Mouse (Mus musculus): ENCODE measurements around the gene Casc1. TPM values are rescaled to one million over a fixed set of nuclear protein-coding genes. Genes with fewer than 3 reads are reported as not detected.

The Casc1 gene
- polyA plus RNA-seq, 1 experiment, result 0.11 TPM

GRCm38 (mm10) chr6:145176474-145176873 is 34.3 kb downstream of the Casc1 start:
- Histone ChIP-seq H3K4me3 (no peak overlapping the region), H3K27me3 (ENCODE audit: control insufficient read depth, insufficient read depth, insufficient read length) (no peaks in the 10 kb centered on the region), H3K36me3 (ENCODE audit: control insufficient read depth, insufficient read depth) (no peaks in the 10 kb centered on the region), H3ac (ENCODE audit: control insufficient read depth, insufficient read length) (no peak overlapping the region), H3K4me2 (ENCODE audit: low read depth) (no peak overlapping the region), H3K79me2 (ENCODE audit: control insufficient read depth, insufficient read depth) (no peaks in the 10 kb centered on the region)
- TF ChIP-seq TCF3 (IDR thresholded peaks at IDR 0.05; ENCODE audit: insufficient read length, low read depth) (no peak), POLR2A (IDR thresholded peaks at IDR 0.05; ENCODE audit: insufficient read length, low read depth) (no peak), MAX (IDR thresholded peaks at IDR 0.05; ENCODE audit: low read depth) (no peak), MYOD1 (IDR thresholded peaks at IDR 0.05; ENCODE audit: control insufficient read depth in 1 of 3, insufficient read length in 2 of 3, low read depth in 2 of 3) (no peak), CEBPB (IDR thresholded peaks at IDR 0.05; ENCODE audit: insufficient read depth, poor library complexity, severe bottlenecking) (no peak), USF1 (IDR thresholded peaks at IDR 0.05; ENCODE audit: low read depth) (no peak), REST (IDR thresholded peaks at IDR 0.05; ENCODE audit: insufficient read depth, insufficient read length) (no peak), TCF12 (IDR thresholded peaks at IDR 0.05; ENCODE audit: insufficient read depth, poor library complexity, severe bottlenecking) (no peak), POLR2AphosphoS2 (IDR thresholded peaks at IDR 0.05; ENCODE audit: insufficient read length, low read depth) (no peak), E2F4 (IDR thresholded peaks at IDR 0.05; ENCODE audit: insufficient read depth) (no peak), SRF (IDR thresholded peaks at IDR 0.05; ENCODE audit: control insufficient read depth, insufficient read length, low read depth) (no peak), MYOG (IDR thresholded peaks at IDR 0.05; ENCODE audit: control insufficient read depth in 1 of 3, insufficient read depth in 1 of 3, insufficient read length in 2 of 3, low read depth in 2 of 3) (no peak)

GRCm38 (mm10) chr6:145175571-145175981 is 35.2 kb downstream of the Casc1 start:
- H3K4me2 ChIP-seq (ENCODE audit: low read depth), result no peak overlapping the region
- no peaks in the 10 kb centered on the region for H3K27me3 ChIP-seq (ENCODE audit: control insufficient read depth, insufficient read depth, insufficient read length)
- H3K79me2 ChIP-seq (ENCODE audit: control insufficient read depth, insufficient read depth), result no peaks in the 10 kb centered on the region
- TF ChIP-seq USF1 (IDR thresholded peaks at IDR 0.05; ENCODE audit: low read depth) (no peak), POLR2A (IDR thresholded peaks at IDR 0.05; ENCODE audit: insufficient read length, low read depth) (no peak), E2F4 (IDR thresholded peaks at IDR 0.05; ENCODE audit: insufficient read depth) (no peak), MAX (IDR thresholded peaks at IDR 0.05; ENCODE audit: low read depth) (no peak), MYOD1 (IDR thresholded peaks at IDR 0.05; ENCODE audit: control insufficient read depth in 1 of 3, insufficient read length in 2 of 3, low read depth in 2 of 3) (no peak), SRF (IDR thresholded peaks at IDR 0.05; ENCODE audit: control insufficient read depth, insufficient read length, low read depth) (no peak), REST (IDR thresholded peaks at IDR 0.05; ENCODE audit: insufficient read depth, insufficient read length) (no peak), CEBPB (IDR thresholded peaks at IDR 0.05; ENCODE audit: insufficient read depth, poor library complexity, severe bottlenecking) (no peak), TCF12 (IDR thresholded peaks at IDR 0.05; ENCODE audit: insufficient read depth, poor library complexity, severe bottlenecking) (no peak), POLR2AphosphoS2 (IDR thresholded peaks at IDR 0.05; ENCODE audit: insufficient read length, low read depth) (no peak), TCF3 (IDR thresholded peaks at IDR 0.05; ENCODE audit: insufficient read length, low read depth) (no peak), MYOG (IDR thresholded peaks at IDR 0.05; ENCODE audit: control insufficient read depth in 1 of 3, insufficient read depth in 1 of 3, insufficient read length in 2 of 3, low read depth in 2 of 3) (no peak)
- no peak overlapping the region for H3ac ChIP-seq (ENCODE audit: control insufficient read depth, insufficient read length)
- H3K4me3 ChIP-seq, result no peak overlapping the region
- no peaks in the 10 kb centered on the region for H3K36me3 ChIP-seq (ENCODE audit: control insufficient read depth, insufficient read depth)

GRCm38 (mm10) chr6:145173781-145174191 is 37.0 kb downstream of the Casc1 start:
- peak overlapping the region; percentile 34 for H3K4me2 ChIP-seq (ENCODE audit: low read depth)
- H3K36me3 ChIP-seq (ENCODE audit: control insufficient read depth, insufficient read depth), result no peaks in the 10 kb centered on the region
- H3K27me3 ChIP-seq (ENCODE audit: control insufficient read depth, insufficient read depth, insufficient read length), result no peaks in the 10 kb centered on the region
- H3K79me2 ChIP-seq (ENCODE audit: control insufficient read depth, insufficient read depth), result no peaks in the 10 kb centered on the region
- H3K4me3 ChIP-seq, result no peak overlapping the region
- no peak overlapping the region for H3ac ChIP-seq (ENCODE audit: control insufficient read depth, insufficient read length)
- TF ChIP-seq E2F4 (IDR thresholded peaks at IDR 0.05; ENCODE audit: insufficient read depth) (no peak), MYOG (IDR thresholded peaks at IDR 0.05; ENCODE audit: control insufficient read depth in 1 of 3, insufficient read depth in 1 of 3, insufficient read length in 2 of 3, low read depth in 2 of 3) (peak in 1 of 3 experiments; percentile 46), MYOD1 (IDR thresholded peaks at IDR 0.05; ENCODE audit: control insufficient read depth in 1 of 3, insufficient read length in 2 of 3, low read depth in 2 of 3) (peak in 2 of 3 experiments; percentile 22 to 29)

- Histone ChIP-seq H3K4me3 (no peak overlapping the region), H3K36me3 (ENCODE audit: control insufficient read depth, insufficient read depth) (no peaks in the 10 kb centered on the region), H3K4me2 (ENCODE audit: low read depth) (no peak overlapping the region), H3K27me3 (ENCODE audit: control insufficient read depth, insufficient read depth, insufficient read length) (peaks cover 3% of the 10 kb centered on the region), H3ac (ENCODE audit: control insufficient read depth, insufficient read length) (no peak overlapping the region), H3K79me2 (ENCODE audit: control insufficient read depth, insufficient read depth) (no peaks in the 10 kb centered on the region)
- TF ChIP-seq CEBPB (IDR thresholded peaks at IDR 0.05; ENCODE audit: insufficient read depth, poor library complexity, severe bottlenecking) (no peak), MAX (IDR thresholded peaks at IDR 0.05; ENCODE audit: low read depth) (no peak), E2F4 (IDR thresholded peaks at IDR 0.05; ENCODE audit: insufficient read depth) (no peak), MYOD1 (IDR thresholded peaks at IDR 0.05; ENCODE audit: control insufficient read depth in 1 of 3, insufficient read length in 2 of 3, low read depth in 2 of 3) (no peak), TCF12 (IDR thresholded peaks at IDR 0.05; ENCODE audit: insufficient read depth, poor library complexity, severe bottlenecking) (no peak), REST (IDR thresholded peaks at IDR 0.05; ENCODE audit: insufficient read depth, insufficient read length) (no peak), POLR2A (IDR thresholded peaks at IDR 0.05; ENCODE audit: insufficient read length, low read depth) (no peak), TCF3 (IDR thresholded peaks at IDR 0.05; ENCODE audit: insufficient read length, low read depth) (no peak), USF1 (IDR thresholded peaks at IDR 0.05; ENCODE audit: low read depth) (no peak), POLR2AphosphoS2 (IDR thresholded peaks at IDR 0.05; ENCODE audit: insufficient read length, low read depth) (no peak), MYOG (IDR thresholded peaks at IDR 0.05; ENCODE audit: control insufficient read depth in 1 of 3, insufficient read depth in 1 of 3, insufficient read length in 2 of 3, low read depth in 2 of 3) (no peak), SRF (IDR thresholded peaks at IDR 0.05; ENCODE audit: control insufficient read depth, insufficient read length, low read depth) (no peak)
Observed at GRCm38 (mm10) chr6:145171892-145172606, 38.8 kb downstream of the Casc1 start.
